17 mouse cellular contexts compared by ENCODE assay signal in genomic region chr8:126901049-126901448, GRCm38 (mm10).
"Had no signal": no experiment of that assay in that cellular context is flagged by ENCODE, and none has a peak within 500 bp of the region (broad histone marks: within the 10 kb centered on the region; RNA-seq: fewer than 3 reads in every experiment).

No protein-coding gene starts in this region.

- H3K4me3 ChIP-seq: layer of hippocampus, adult 2 months; limb, embryonic 12.5 days; liver, embryonic 13.5 days; lung, embryonic 15.5 days; midbrain, embryonic 12.5 days; myocyte; neural tube, embryonic 12.5 days; stomach, embryonic 15.5 days had no signal

- H3K27me3 ChIP-seq: limb, embryonic 12.5 days; liver, embryonic 13.5 days; lung, embryonic 15.5 days; midbrain, embryonic 12.5 days; stomach, embryonic 15.5 days had no signal

- DNase-seq: kidney, adult 18-20 months; kidney, postnatal 10 days; kidney, postnatal 4 days; liver; liver, embryonic 13.5 days; liver, postnatal 0 days; lung, postnatal 36 days; spleen, adult 18-20 months; thymus, adult 2 months; thymus, postnatal 25 days had no signal

- ATAC-seq: liver, postnatal 0 days had no signal

- H3K36me3 ChIP-seq: limb, embryonic 12.5 days; liver, embryonic 13.5 days; lung, embryonic 15.5 days; midbrain, embryonic 12.5 days; neural tube, embryonic 12.5 days; stomach, embryonic 15.5 days had no signal

- H3K27ac ChIP-seq: layer of hippocampus, adult 2 months; limb, embryonic 12.5 days; liver, embryonic 13.5 days; lung, embryonic 15.5 days; midbrain, embryonic 12.5 days; neural tube, embryonic 12.5 days; stomach, embryonic 15.5 days had no signal
